Mouse (Mus musculus): ENCODE measurements around the gene Tceal7. TPM values are rescaled to one million over a fixed set of nuclear protein-coding genes. Genes with fewer than 3 reads are reported as not detected.
A peak's percentile ranks its signal among the peaks of the same experiment; 100 is the strongest.

Gene Tceal7
- polyA plus RNA-seq, 1 experiment, result not detected

DNA sequence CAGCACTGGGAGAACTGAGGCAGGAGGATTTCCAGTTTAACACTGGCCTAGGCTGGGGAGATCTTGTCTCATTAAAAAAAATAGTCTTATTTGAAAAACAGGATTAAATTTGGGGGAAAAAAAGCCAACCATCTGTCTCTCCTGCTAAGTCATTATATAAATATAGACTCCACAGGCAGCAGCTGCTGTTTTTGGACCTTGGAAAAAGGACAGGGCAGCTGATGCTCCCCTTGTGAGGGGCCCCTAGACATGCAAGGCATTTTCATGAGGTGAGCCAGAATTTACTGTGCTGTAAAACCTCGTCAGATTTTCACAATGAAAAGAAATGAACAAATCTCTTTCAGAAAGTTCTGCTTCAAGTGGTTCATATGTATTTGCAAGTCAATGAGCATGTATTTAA is 1.7 kb downstream of the Tceal7 start:
- H3K27me3 ChIP-seq (ENCODE audit: control insufficient read depth, insufficient read depth, low read length), result no peaks in the 10 kb centered on the region
- H3K36me3 ChIP-seq (ENCODE audit: control insufficient read depth, insufficient read depth, low read length), result no peaks in the 10 kb centered on the region
- H3K4me3 ChIP-seq (ENCODE audit: low read depth, low read length), result no peak overlapping the region
- no peak overlapping the region for H3K27ac ChIP-seq (ENCODE audit: insufficient read depth, low read depth, low read length)
- TF ChIP-seq CTCF (IDR thresholded peaks at IDR 0.05; ENCODE audit: extremely low read depth, insufficient read length, insufficient replicate concordance, low read depth, low read length) (no peak), POLR2A (IDR thresholded peaks at IDR 0.05; ENCODE audit: low read depth, low read length) (no peak)
- WGBS, result 50% methylated on average over 1 of the region's 1 CpGs
- H3K4me1 ChIP-seq (ENCODE audit: control insufficient read depth, insufficient read depth, insufficient read length, low read length), result no peaks in the 10 kb centered on the region

DNA sequence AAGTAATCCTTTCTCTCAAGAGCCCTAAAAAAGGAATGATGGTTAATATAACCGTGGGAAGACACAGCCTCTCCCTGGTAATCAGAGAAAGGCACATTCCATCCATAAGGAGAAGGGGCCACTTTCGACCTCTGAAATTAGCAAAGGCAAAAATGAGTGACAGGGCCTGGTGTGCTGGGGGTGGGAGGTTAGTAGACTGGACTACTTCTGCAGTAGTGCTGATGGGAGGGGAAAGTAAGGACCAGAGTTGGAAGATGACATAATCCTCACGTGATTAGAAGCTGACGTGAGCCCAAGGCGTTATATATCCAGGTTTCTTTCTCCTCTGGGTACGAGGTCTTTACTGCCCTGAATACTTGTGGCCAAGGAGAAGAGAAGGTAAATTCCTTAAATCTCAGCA is 9.1 kb downstream of the Tceal7 start:
- Histone ChIP-seq H3K27ac (ENCODE audit: insufficient read depth, low read depth, low read length) (no peak overlapping the region), H3K4me3 (ENCODE audit: low read depth, low read length) (no peak overlapping the region), H3K27me3 (ENCODE audit: control insufficient read depth, insufficient read depth, low read length) (no peaks in the 10 kb centered on the region), H3K36me3 (ENCODE audit: control insufficient read depth, insufficient read depth, low read length) (no peaks in the 10 kb centered on the region), H3K4me1 (ENCODE audit: control insufficient read depth, insufficient read depth, insufficient read length, low read length) (no peaks in the 10 kb centered on the region)
- no peak for TF ChIP-seq POLR2A (IDR thresholded peaks at IDR 0.05; ENCODE audit: low read depth, low read length)
- no peak for TF ChIP-seq CTCF (IDR thresholded peaks at IDR 0.05; ENCODE audit: extremely low read depth, insufficient read length, insufficient replicate concordance, low read depth, low read length)
- 65% methylated on average over 6 of the region's 6 CpGs for WGBS

DNA sequence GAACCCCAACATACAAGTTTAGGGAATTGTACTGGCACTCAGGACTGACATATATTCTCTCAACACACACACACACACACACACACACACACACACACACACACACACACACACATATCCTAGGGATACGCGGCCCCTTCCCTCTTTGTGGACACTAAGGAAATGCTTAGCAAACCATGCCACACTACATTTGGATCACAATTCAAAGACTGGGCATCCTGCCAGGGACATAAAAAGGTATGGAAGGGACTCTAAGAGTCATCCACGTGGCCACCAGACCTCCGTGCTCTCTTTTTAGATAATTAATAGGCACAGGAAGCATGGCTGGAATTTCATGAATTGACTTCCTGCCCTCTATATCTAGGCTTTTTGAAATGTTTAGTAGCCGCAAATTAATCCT is 13.2 kb downstream of the Tceal7 start:
- Histone ChIP-seq H3K4me3 (ENCODE audit: low read depth, low read length) (no peak overlapping the region), H3K27me3 (ENCODE audit: control insufficient read depth, insufficient read depth, low read length) (no peaks in the 10 kb centered on the region), H3K4me1 (ENCODE audit: control insufficient read depth, insufficient read depth, insufficient read length, low read length) (no peaks in the 10 kb centered on the region), H3K36me3 (ENCODE audit: control insufficient read depth, insufficient read depth, low read length) (no peaks in the 10 kb centered on the region), H3K27ac (ENCODE audit: insufficient read depth, low read depth, low read length) (no peak overlapping the region)
- TF ChIP-seq CTCF (IDR thresholded peaks at IDR 0.05; ENCODE audit: extremely low read depth, insufficient read length, insufficient replicate concordance, low read depth, low read length), result no peak
- TF ChIP-seq POLR2A (IDR thresholded peaks at IDR 0.05; ENCODE audit: low read depth, low read length), result no peak
- 30% methylated on average over 5 of the region's 5 CpGs for WGBS

DNA sequence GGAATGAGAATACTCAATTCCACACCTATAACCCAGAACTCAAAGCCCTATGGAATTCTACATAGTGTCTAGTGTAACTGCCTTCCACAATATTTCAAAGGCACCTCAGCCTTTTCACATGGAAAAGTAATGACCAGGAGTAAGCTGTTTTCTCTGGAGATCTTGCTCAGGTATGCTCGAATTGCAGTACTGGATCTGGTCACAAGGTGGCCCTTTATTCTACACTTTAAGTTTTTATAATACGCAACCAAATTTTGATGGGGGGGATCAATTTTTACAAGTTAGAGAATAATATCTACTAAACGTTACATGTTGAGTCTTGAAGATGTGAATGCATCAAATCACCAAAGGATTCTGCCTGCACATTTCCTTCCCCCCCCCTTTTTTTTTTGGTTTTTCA is 23.5 kb downstream of the Tceal7 start:
- Histone ChIP-seq H3K36me3 (ENCODE audit: control insufficient read depth, insufficient read depth, low read length) (no peaks in the 10 kb centered on the region), H3K27me3 (ENCODE audit: control insufficient read depth, insufficient read depth, low read length) (no peaks in the 10 kb centered on the region), H3K4me3 (ENCODE audit: low read depth, low read length) (no peak overlapping the region), H3K4me1 (ENCODE audit: control insufficient read depth, insufficient read depth, insufficient read length, low read length) (no peaks in the 10 kb centered on the region), H3K27ac (ENCODE audit: insufficient read depth, low read depth, low read length) (no peak overlapping the region)
- WGBS, result 34% methylated on average over 3 of the region's 3 CpGs
- TF ChIP-seq CTCF (IDR thresholded peaks at IDR 0.05; ENCODE audit: extremely low read depth, insufficient read length, insufficient replicate concordance, low read depth, low read length), result no peak
- TF ChIP-seq POLR2A (IDR thresholded peaks at IDR 0.05; ENCODE audit: low read depth, low read length), result no peak

DNA sequence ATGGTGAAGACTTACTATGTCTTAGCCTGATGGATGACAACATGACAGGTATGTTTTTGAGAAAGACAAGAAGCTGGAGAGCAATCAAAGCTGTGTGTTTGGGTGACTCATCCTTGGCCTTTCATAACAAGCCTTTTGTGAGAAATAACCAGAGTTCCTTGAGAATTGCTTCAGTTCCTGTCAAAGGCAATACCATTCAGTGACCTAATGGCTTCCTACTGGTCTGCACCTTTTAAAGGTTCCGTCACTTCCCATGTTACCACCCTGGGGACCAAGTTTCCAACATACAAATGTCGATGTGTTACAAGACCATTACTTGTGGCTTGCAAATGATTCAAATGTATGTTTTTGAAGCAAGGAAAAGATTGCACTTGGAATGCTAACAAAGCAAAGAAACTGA is 28.6 kb downstream of the Tceal7 start:
- H3K36me3 ChIP-seq (ENCODE audit: control insufficient read depth, insufficient read depth, low read length), result no peaks in the 10 kb centered on the region
- H3K27me3 ChIP-seq (ENCODE audit: control insufficient read depth, insufficient read depth, low read length), result no peaks in the 10 kb centered on the region
- no peak for TF ChIP-seq POLR2A (IDR thresholded peaks at IDR 0.05; ENCODE audit: low read depth, low read length)
- no peak for TF ChIP-seq CTCF (IDR thresholded peaks at IDR 0.05; ENCODE audit: extremely low read depth, insufficient read length, insufficient replicate concordance, low read depth, low read length)
- H3K4me1 ChIP-seq (ENCODE audit: control insufficient read depth, insufficient read depth, insufficient read length, low read length), result no peaks in the 10 kb centered on the region
- H3K27ac ChIP-seq (ENCODE audit: insufficient read depth, low read depth, low read length), result no peak overlapping the region
- 90% methylated on average over 2 of the region's 2 CpGs for WGBS
- H3K4me3 ChIP-seq (ENCODE audit: low read depth, low read length), result no peak overlapping the region

DNA sequence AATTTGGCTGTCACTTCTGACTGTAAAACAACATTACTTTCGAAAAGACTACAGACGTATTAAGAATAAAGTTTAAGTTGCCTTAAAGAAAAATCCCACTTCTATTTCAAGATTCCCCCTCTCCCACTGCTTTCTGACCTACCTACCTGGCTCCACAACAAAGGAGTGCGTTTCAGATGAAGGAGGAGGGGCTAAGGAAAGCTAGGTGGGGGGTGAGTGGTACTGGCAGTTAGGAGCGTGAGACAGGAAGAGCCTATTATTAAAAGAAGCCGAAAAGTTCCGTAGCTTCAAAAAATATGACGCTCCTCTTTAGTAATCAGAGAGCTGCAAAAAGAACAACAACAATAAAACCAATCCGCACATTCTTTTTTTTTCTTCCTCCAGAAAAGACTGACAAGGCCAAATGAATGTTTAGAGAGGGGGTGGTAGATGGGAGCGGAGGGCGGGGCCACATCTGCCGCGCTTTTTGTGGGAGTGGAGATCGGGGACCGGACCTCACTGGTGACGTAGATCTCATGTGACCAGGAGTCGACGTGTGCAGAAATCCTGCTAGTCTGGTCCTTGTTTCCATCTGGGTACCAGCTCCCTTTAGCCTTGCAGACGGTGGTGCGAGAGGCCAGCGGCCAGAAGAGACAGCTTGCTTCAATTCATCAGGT is 30.1 kb downstream of the Tceal7 start, which contains the start of gene Tceal9:
Gene Tceal9, plus strand, starts transcription at position 506 of the 656 bp plus-strand sequence.
- Histone ChIP-seq H3K27ac (ENCODE audit: insufficient read depth, low read depth, low read length) (peak within 1 kb of the TSS; percentile 17), H3K4me1 (ENCODE audit: control insufficient read depth, insufficient read depth, insufficient read length, low read length) (no peaks in the 10 kb centered on the region), H3K27me3 (ENCODE audit: control insufficient read depth, insufficient read depth, low read length) (no peaks in the 10 kb centered on the region), H3K4me3 (ENCODE audit: low read depth, low read length) (peak within 1 kb of the TSS; percentile 64), H3K36me3 (ENCODE audit: control insufficient read depth, insufficient read depth, low read length) (no peaks in the 10 kb centered on the region)
- TF ChIP-seq POLR2A (IDR thresholded peaks at IDR 0.05; ENCODE audit: low read depth, low read length) (0 out of 2 replicates have a peak, but pooled peaks have one; percentile 21), CTCF (IDR thresholded peaks at IDR 0.05; ENCODE audit: extremely low read depth, insufficient read length, insufficient replicate concordance, low read depth, low read length) (no peak)
- WGBS, result 17% methylated on average over 20 of the region's 20 CpGs

DNA sequence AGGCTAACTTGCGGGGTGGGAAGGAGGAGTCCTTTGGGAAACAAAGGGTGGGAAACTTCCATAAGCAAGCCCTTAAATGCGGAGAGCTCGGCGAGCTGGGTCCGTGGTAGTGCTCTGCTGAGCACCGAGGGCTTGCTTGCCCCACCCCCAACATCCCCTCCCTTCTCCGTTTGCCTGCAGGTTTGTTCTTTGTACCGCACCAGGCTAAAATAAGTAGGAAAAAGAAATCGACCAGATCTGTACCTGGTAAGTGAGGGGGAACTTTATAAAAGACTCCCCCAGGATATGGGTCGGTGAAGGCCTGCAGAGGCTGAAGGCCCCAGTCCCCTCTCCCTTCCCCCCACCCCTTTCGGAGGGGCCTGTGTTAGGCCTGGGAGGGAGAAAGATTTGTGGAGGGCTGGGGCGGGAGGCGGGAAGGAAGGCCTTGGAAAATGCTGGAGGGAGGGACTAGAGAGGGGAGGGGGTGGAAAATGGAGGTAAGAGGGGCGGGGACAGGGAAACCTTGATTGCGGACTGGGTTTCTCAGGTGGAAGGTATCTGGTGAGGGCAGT is 31.0 kb downstream of the Tceal7 start:
- no peaks in the 10 kb centered on the region for H3K36me3 ChIP-seq (ENCODE audit: control insufficient read depth, insufficient read depth, low read length)
- 16% methylated on average over 15 of the region's 15 CpGs for WGBS
- no peak for TF ChIP-seq POLR2A (IDR thresholded peaks at IDR 0.05; ENCODE audit: low read depth, low read length)
- TF ChIP-seq CTCF (IDR thresholded peaks at IDR 0.05; ENCODE audit: extremely low read depth, insufficient read length, insufficient replicate concordance, low read depth, low read length), result no peak
- H3K27ac ChIP-seq (ENCODE audit: insufficient read depth, low read depth, low read length), result peak overlapping the region; percentile 17
- no peaks in the 10 kb centered on the region for H3K27me3 ChIP-seq (ENCODE audit: control insufficient read depth, insufficient read depth, low read length)
- H3K4me3 ChIP-seq (ENCODE audit: low read depth, low read length), result peak overlapping the region; percentile 64
- H3K4me1 ChIP-seq (ENCODE audit: control insufficient read depth, insufficient read depth, insufficient read length, low read length), result no peaks in the 10 kb centered on the region
